Mouse (Mus musculus): ENCODE measurements around the gene Lifr. TPM values are rescaled to one million over a fixed set of nuclear protein-coding genes. Genes with fewer than 3 reads are reported as not detected.
A peak's percentile ranks its signal among the peaks of the same experiment; 100 is the strongest.

The Lifr gene
- polyA plus RNA-seq, 1 experiment from 2014 or later: 28.7 TPM

DNA sequence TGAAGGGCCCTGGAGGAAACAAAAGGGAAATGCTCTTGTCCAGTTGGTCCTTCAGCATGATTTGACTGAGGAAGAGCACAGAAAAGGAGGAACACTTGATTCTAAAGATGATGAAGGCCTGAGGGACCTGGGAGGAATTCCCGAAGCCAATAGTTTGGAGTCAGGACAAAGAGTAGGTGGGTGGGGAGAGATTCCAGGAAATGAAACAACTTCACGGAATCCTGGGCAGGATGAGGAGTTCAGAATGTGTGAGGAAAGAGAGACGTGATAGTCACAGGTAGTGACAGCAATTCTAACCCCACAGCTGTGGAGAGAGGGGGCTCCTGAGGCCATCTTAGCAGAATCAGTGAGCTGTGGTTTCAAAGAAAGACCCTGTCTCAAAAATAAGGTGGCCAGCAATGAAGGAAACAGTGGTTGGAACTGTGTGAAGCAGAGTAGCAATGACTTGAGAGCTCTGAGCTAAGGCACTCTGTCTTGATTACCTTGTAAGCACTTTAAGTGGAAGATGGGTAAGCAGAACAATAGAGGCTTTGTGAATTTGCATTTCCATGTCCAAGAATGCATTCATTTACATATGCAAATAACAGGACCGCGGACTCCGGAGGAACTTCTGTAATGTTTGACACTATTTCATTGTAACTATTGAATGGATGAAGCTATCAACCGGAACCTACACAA, 25.1 kb downstream of the Lifr start:
- Histone ChIP-seq H3K36me3 (ENCODE audit: control insufficient read depth, insufficient read depth, low read length) (no peaks in the 10 kb centered on the region), H3K4me1 (replicated peaks; ENCODE audit: control insufficient read depth, insufficient read depth, low read length) (no peaks in the 10 kb centered on the region), H3K4me2 (no peak overlapping the region), H3K4me3 (ENCODE audit: low read depth, low read length) (no peak overlapping the region), H3K27me3 (replicated peaks; ENCODE audit: control insufficient read depth, insufficient read depth, low read length) (no peaks in the 10 kb centered on the region), H3K9me3 (ENCODE audit: control insufficient read depth, low read length) (no peaks in the 10 kb centered on the region), H3K27ac (ENCODE audit: low read depth, low read length) (no peak overlapping the region), H3K9ac (ENCODE audit: low read depth, low read length) (no peak overlapping the region)
- 68% methylated on average over 7 of the region's 7 CpGs for WGBS
- DNase-seq (ENCODE audit: low spot score) (no peak), ATAC-seq (replicated peaks; ENCODE audit: low FRiP score) (no peak)

GRCm38 (mm10) chr15:7116216-7116615, 25.8 kb downstream of the Lifr start:
- H3K4me2 ChIP-seq: no peak overlapping the region
- H3K4me1 ChIP-seq (replicated peaks; ENCODE audit: control insufficient read depth, insufficient read depth, low read length): no peaks in the 10 kb centered on the region
- 73% methylated on average over 1 of the region's 1 CpGs for WGBS
- H3K36me3 ChIP-seq (ENCODE audit: control insufficient read depth, insufficient read depth, low read length): no peaks in the 10 kb centered on the region
- DNase-seq (ENCODE audit: low spot score) (no peak), ATAC-seq (replicated peaks; ENCODE audit: low FRiP score) (no peak)
- no peaks in the 10 kb centered on the region for H3K9me3 ChIP-seq (ENCODE audit: control insufficient read depth, low read length)
- H3K9ac ChIP-seq (ENCODE audit: low read depth, low read length): no peak overlapping the region
- H3K27me3 ChIP-seq (replicated peaks; ENCODE audit: control insufficient read depth, insufficient read depth, low read length): no peaks in the 10 kb centered on the region
- no peak overlapping the region for H3K4me3 ChIP-seq (ENCODE audit: low read depth, low read length)
- H3K27ac ChIP-seq (ENCODE audit: low read depth, low read length): no peak overlapping the region

- H3K27me3 ChIP-seq (replicated peaks; ENCODE audit: control insufficient read depth, insufficient read depth, low read length): no peaks in the 10 kb centered on the region
- H3K4me2 ChIP-seq: no peak overlapping the region
- no peaks in the 10 kb centered on the region for H3K36me3 ChIP-seq (ENCODE audit: control insufficient read depth, insufficient read depth, low read length)
- no peaks in the 10 kb centered on the region for H3K9me3 ChIP-seq (ENCODE audit: control insufficient read depth, low read length)
- no peaks in the 10 kb centered on the region for H3K4me1 ChIP-seq (replicated peaks; ENCODE audit: control insufficient read depth, insufficient read depth, low read length)
- DNase-seq (ENCODE audit: low spot score) (no peak), ATAC-seq (replicated peaks; ENCODE audit: low FRiP score) (no peak)
- H3K4me3 ChIP-seq (ENCODE audit: low read depth, low read length): no peak overlapping the region
- H3K27ac ChIP-seq (ENCODE audit: low read depth, low read length): no peak overlapping the region
- WGBS: 80% methylated on average over 3 of the region's 3 CpGs
- no peak overlapping the region for H3K9ac ChIP-seq (ENCODE audit: low read depth, low read length)
Observed at GRCm38 (mm10) chr15:7116699-7117098, 26.3 kb downstream of the Lifr start.

DNA sequence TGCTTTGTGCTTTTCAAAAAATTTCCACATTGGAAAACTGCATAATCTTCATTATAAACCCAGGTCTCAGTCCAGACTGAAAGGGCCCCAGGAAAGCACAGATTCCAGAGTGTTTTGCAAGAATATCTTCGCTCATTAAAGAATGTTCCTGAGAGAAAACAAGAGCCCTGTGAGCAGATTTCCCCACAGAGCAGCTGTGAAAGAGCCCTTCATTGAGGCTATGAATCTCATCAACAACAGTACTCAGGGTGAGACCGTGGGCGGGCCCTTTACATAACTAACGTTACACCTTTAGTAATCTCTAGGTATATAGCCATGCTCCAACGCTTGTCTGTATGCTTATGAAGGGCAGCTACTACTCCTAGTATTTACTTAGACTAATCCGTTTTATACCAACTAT, 27.5 kb downstream of the Lifr start:
- H3K27me3 ChIP-seq (replicated peaks; ENCODE audit: control insufficient read depth, insufficient read depth, low read length): no peaks in the 10 kb centered on the region
- ATAC-seq (replicated peaks; ENCODE audit: low FRiP score) (no peak), DNase-seq (ENCODE audit: low spot score) (no peak)
- H3K4me3 ChIP-seq (ENCODE audit: low read depth, low read length): no peak overlapping the region
- 80% methylated on average over 6 of the region's 6 CpGs for WGBS
- H3K4me2 ChIP-seq: no peak overlapping the region
- no peak overlapping the region for H3K27ac ChIP-seq (ENCODE audit: low read depth, low read length)
- no peaks in the 10 kb centered on the region for H3K9me3 ChIP-seq (ENCODE audit: control insufficient read depth, low read length)
- H3K9ac ChIP-seq (ENCODE audit: low read depth, low read length): no peak overlapping the region
- H3K36me3 ChIP-seq (ENCODE audit: control insufficient read depth, insufficient read depth, low read length): no peaks in the 10 kb centered on the region
- no peaks in the 10 kb centered on the region for H3K4me1 ChIP-seq (replicated peaks; ENCODE audit: control insufficient read depth, insufficient read depth, low read length)

GRCm38 (mm10) chr15:7118849-7119248, 28.4 kb downstream of the Lifr start:
- no peaks in the 10 kb centered on the region for H3K4me1 ChIP-seq (replicated peaks; ENCODE audit: control insufficient read depth, insufficient read depth, low read length)
- 44% methylated on average over 5 of the region's 5 CpGs for WGBS
- no peaks in the 10 kb centered on the region for H3K27me3 ChIP-seq (replicated peaks; ENCODE audit: control insufficient read depth, insufficient read depth, low read length)
- H3K27ac ChIP-seq (ENCODE audit: low read depth, low read length): no peak overlapping the region
- H3K36me3 ChIP-seq (ENCODE audit: control insufficient read depth, insufficient read depth, low read length): no peaks in the 10 kb centered on the region
- DNase-seq (ENCODE audit: low spot score): peak; percentile 30
- no peak for ATAC-seq (replicated peaks; ENCODE audit: low FRiP score)
- H3K4me2 ChIP-seq: no peak overlapping the region
- no peaks in the 10 kb centered on the region for H3K9me3 ChIP-seq (ENCODE audit: control insufficient read depth, low read length)
- H3K4me3 ChIP-seq (ENCODE audit: low read depth, low read length): no peak overlapping the region
- no peak overlapping the region for H3K9ac ChIP-seq (ENCODE audit: low read depth, low read length)

DNA sequence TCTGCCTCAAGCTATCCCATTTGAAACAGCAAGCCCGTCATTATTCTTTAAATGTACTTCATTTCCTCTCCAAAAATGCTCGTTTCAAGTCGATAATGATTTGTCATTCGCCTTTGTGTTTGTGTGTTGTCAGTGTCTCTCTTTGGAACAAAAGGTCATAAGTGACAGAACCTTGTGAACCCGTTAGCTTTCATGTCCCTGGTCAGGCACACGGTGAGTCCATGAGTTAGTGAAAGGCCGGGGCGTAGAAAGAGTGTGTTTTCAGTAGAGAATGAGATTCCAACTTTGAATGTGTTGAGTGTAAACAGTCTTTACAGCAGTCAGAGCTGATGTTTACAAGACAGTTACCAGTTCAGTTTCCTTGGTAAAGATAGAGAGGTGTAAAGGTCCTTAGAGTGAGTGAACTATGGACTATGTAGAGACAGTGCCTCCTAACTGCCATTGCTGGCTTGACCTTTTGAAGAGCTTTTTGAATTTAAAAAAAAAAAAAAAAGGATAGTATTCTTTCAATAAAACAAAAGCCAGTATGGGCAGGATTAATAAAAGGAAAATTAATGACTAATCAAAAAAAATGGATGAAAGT, 29.6 kb downstream of the Lifr start:
- WGBS: 67% methylated on average over 8 of the region's 8 CpGs
- H3K4me3 ChIP-seq (ENCODE audit: low read depth, low read length): no peak overlapping the region
- DNase-seq (ENCODE audit: low spot score) (no peak), ATAC-seq (replicated peaks; ENCODE audit: low FRiP score) (no peak)
- H3K4me1 ChIP-seq (replicated peaks; ENCODE audit: control insufficient read depth, insufficient read depth, low read length): no peaks in the 10 kb centered on the region
- no peaks in the 10 kb centered on the region for H3K27me3 ChIP-seq (replicated peaks; ENCODE audit: control insufficient read depth, insufficient read depth, low read length)
- H3K4me2 ChIP-seq: no peak overlapping the region
- no peak overlapping the region for H3K9ac ChIP-seq (ENCODE audit: low read depth, low read length)
- H3K36me3 ChIP-seq (ENCODE audit: control insufficient read depth, insufficient read depth, low read length): no peaks in the 10 kb centered on the region
- H3K27ac ChIP-seq (ENCODE audit: low read depth, low read length): no peak overlapping the region
- no peaks in the 10 kb centered on the region for H3K9me3 ChIP-seq (ENCODE audit: control insufficient read depth, low read length)

- no peaks in the 10 kb centered on the region for H3K36me3 ChIP-seq (ENCODE audit: control insufficient read depth, insufficient read depth, low read length)
- WGBS: 65% methylated on average over 5 of the region's 5 CpGs
- DNase-seq (ENCODE audit: low spot score) (peak; percentile 12), ATAC-seq (replicated peaks; ENCODE audit: low FRiP score) (no peak)
- H3K27ac ChIP-seq (ENCODE audit: low read depth, low read length): no peak overlapping the region
- H3K9me3 ChIP-seq (ENCODE audit: control insufficient read depth, low read length): no peaks in the 10 kb centered on the region
- peaks cover 10% of the 10 kb centered on the region for H3K27me3 ChIP-seq (replicated peaks; ENCODE audit: control insufficient read depth, insufficient read depth, low read length)
- no peak overlapping the region for H3K4me3 ChIP-seq (ENCODE audit: low read depth, low read length)
- no peaks in the 10 kb centered on the region for H3K4me1 ChIP-seq (replicated peaks; ENCODE audit: control insufficient read depth, insufficient read depth, low read length)
- no peak overlapping the region for H3K9ac ChIP-seq (ENCODE audit: low read depth, low read length)
- no peak overlapping the region for H3K4me2 ChIP-seq
Observed at GRCm38 (mm10) chr15:7123781-7124450, 33.5 kb downstream of the Lifr start.

- ATAC-seq (replicated peaks; ENCODE audit: low FRiP score): no peak
- Histone ChIP-seq H3K27me3 (replicated peaks; ENCODE audit: control insufficient read depth, insufficient read depth, low read length) (peaks cover 32% of the 10 kb centered on the region), H3K27ac (ENCODE audit: low read depth, low read length) (no peak overlapping the region), H3K4me3 (ENCODE audit: low read depth, low read length) (no peak overlapping the region), H3K9me3 (ENCODE audit: control insufficient read depth, low read length) (no peaks in the 10 kb centered on the region), H3K4me2 (no peak overlapping the region), H3K36me3 (ENCODE audit: control insufficient read depth, insufficient read depth, low read length) (no peaks in the 10 kb centered on the region), H3K4me1 (replicated peaks; ENCODE audit: control insufficient read depth, insufficient read depth, low read length) (peaks cover 7% of the 10 kb centered on the region), H3K9ac (ENCODE audit: low read depth, low read length) (no peak overlapping the region)
- 14% methylated on average over 1 of the region's 1 CpGs for WGBS
- DNase-seq (ENCODE audit: low spot score): peak; percentile 3
Observed at GRCm38 (mm10) chr15:7126171-7126570, 35.8 kb downstream of the Lifr start.

All from liver, embryonic 11.5 days (tissue).